Mouse (Mus musculus) layer of hippocampus, adult 18-20 months (tissue): ENCODE data around the gene Hacl1. TPM values are rescaled to one million over a fixed set of nuclear protein-coding genes. Genes with fewer than 3 reads are reported as not detected.

Experiments
- total RNA-seq, 2 experiments: library from RNA; stranded (reverse); gene quantifications; 2 replicates each; pipeline ENCODE4 v1.2.3; 2021

The Hacl1 gene
- total RNA-seq, 2 experiments from 2014 or later, result 5.8 to 9.2 TPM

Other genes starting within 250 kb of the Hacl1 start
- gene Sh3bp5, start 205.2 kb downstream of the Hacl1 start, total RNA-seq, result 100 to 1,000 TPM; 158 to 165 TPM
- 10 to 100 TPM; 19.1 to 20.3 TPM for gene Eaf1, start 146.9 kb downstream of the Hacl1 start, total RNA-seq
- 10 to 100 TPM; 28.3 to 29.6 TPM for gene Mettl6, start 146.2 kb downstream of the Hacl1 start, total RNA-seq
- gene Colq, start 49.9 kb downstream of the Hacl1 start, total RNA-seq, result under 1 TPM; 0.18 to 0.47 TPM
- gene Gm49387, start 408 bp downstream of the Hacl1 start, total RNA-seq, result not detected
- 10 to 100 TPM; 10.3 TPM for gene Btd, start 258 bp downstream of the Hacl1 start, total RNA-seq
- gene Ankrd28, start 189.4 kb upstream of the Hacl1 start, total RNA-seq, result 10 to 100 TPM; 45.4 to 52.1 TPM